Comparison of ENCODE assay signal across 27 mouse cellular contexts in genomic region chr6:4967236-4967635, GRCm38 (mm10).
"Had no signal": no experiment of that assay in that cellular context is flagged by ENCODE, and none has a peak within 500 bp of the region (broad histone marks: within the 10 kb centered on the region; RNA-seq: fewer than 3 reads in every experiment).

No protein-coding gene starts in this region.

- H3K4me3 ChIP-seq: gastrocnemius, adult 2 months; heart, adult 2 months; heart, embryonic 13.5 days; heart, embryonic 15.5 days; hindbrain, embryonic 13.5 days; hindbrain, embryonic 15.5 days; kidney, embryonic 15.5 days; layer of hippocampus, adult 2 months; left cerebral cortex, adult 2 months; limb, embryonic 13.5 days; limb, embryonic 15.5 days; liver, embryonic 12.5 days had no signal

- ATAC-seq: hindbrain, postnatal 0 days; intestine, embryonic 16.5 days; liver, embryonic 12.5 days had no signal

- H3K9me3 ChIP-seq: heart, embryonic 13.5 days; heart, embryonic 15.5 days; hindbrain, embryonic 13.5 days; hindbrain, embryonic 15.5 days; kidney, embryonic 15.5 days; limb, embryonic 13.5 days; limb, embryonic 15.5 days; liver, embryonic 12.5 days had no signal

- H3K4me1 ChIP-seq: hindbrain, embryonic 15.5 days; liver, embryonic 12.5 days had no signal

- H3K4me2 ChIP-seq: heart, embryonic 11.5 days; heart, embryonic 13.5 days; heart, embryonic 15.5 days; hindbrain, embryonic 13.5 days; hindbrain, embryonic 15.5 days; kidney, embryonic 15.5 days; limb, embryonic 13.5 days; limb, embryonic 15.5 days; liver, embryonic 12.5 days had no signal

- H3K27me3 ChIP-seq: heart, embryonic 13.5 days; heart, embryonic 15.5 days; hindbrain, embryonic 13.5 days; hindbrain, embryonic 15.5 days; kidney, embryonic 15.5 days; limb, embryonic 13.5 days; limb, embryonic 15.5 days; liver, embryonic 12.5 days had no signal

- H3K9ac ChIP-seq: heart, embryonic 13.5 days; heart, embryonic 15.5 days; hindbrain, embryonic 13.5 days; hindbrain, embryonic 15.5 days; kidney, embryonic 15.5 days; limb, embryonic 13.5 days; limb, embryonic 15.5 days; liver, embryonic 12.5 days; liver, embryonic 14.5 days had no signal

- H3K36me3 ChIP-seq: heart, embryonic 15.5 days; hindbrain, embryonic 13.5 days; hindbrain, embryonic 15.5 days; kidney, embryonic 15.5 days; limb, embryonic 13.5 days; limb, embryonic 15.5 days; liver, embryonic 12.5 days had no signal

- H3K27ac ChIP-seq: gastrocnemius, adult 2 months; heart, adult 2 months; heart, embryonic 13.5 days; heart, embryonic 15.5 days; hindbrain, embryonic 13.5 days; hindbrain, embryonic 15.5 days; hindbrain, postnatal 0 days; kidney, embryonic 15.5 days; kidney, postnatal 0 days; layer of hippocampus, adult 2 months; left cerebral cortex, adult 2 months; limb, embryonic 13.5 days; limb, embryonic 15.5 days; liver, embryonic 12.5 days; liver, embryonic 14.5 days had no signal

- DNase-seq: gastrocnemius, adult 2 months; gastrocnemius, postnatal 10 days; gastrocnemius, postnatal 25 days; heart, adult 11 months; heart, adult 2 months; heart, postnatal 14 days; heart, postnatal 36 days; kidney, adult 11 months; kidney, adult 2 months; kidney, adult 9 months; kidney, postnatal 14 days; kidney, postnatal 36 days had no signal
